Mouse (Mus musculus) heart, embryonic 12.5 days (tissue): ENCODE data around the gene Rnase12. TPM values are rescaled to one million over a fixed set of nuclear protein-coding genes. Genes with fewer than 3 reads are reported as not detected.

Experiments used
- ATAC-seq: fragments of 200-750 bp; cut with Nextera tagmentation; 2 replicates; pipeline ENCODE4 v1.8.0; 2017; ENCODE audit warnings: moderate TSS enrichment, moderate library complexity; ENCODE audit not compliant: insufficient number of reproducible peaks, low FRiP score
- H3K27ac ChIP-seq: fragments of 300-500 bp; sonication (generic); 2 replicates; pipeline ENCODE4 v1.5.1; 2016; ENCODE audit warnings: mild to moderate bottlenecking, moderate library complexity; ENCODE audit not compliant: poor library complexity, severe bottlenecking
- H3K27me3 ChIP-seq: fragments of 300-500 bp; sonication (generic); replicated peaks from 2 replicates; pipeline ENCODE4 v1.6.1; 2016; ENCODE audit warnings: mild to moderate bottlenecking, moderate library complexity
- H3K36me3 ChIP-seq: fragments of 300-500 bp; sonication (generic); 2 replicates; pipeline ENCODE4 v1.6.1; 2016; ENCODE audit warnings: mild to moderate bottlenecking, moderate library complexity
- H3K4me1 ChIP-seq: fragments of 300-500 bp; sonication (generic); replicated peaks from 2 replicates; pipeline ENCODE4 v1.6.1; 2016; ENCODE audit warnings: mild to moderate bottlenecking
- H3K4me2 ChIP-seq: fragments of 300-500 bp; sonication (generic); 2 replicates; pipeline ENCODE4 v1.6.1; 2016; ENCODE audit warnings: mild to moderate bottlenecking, moderate library complexity
- H3K4me3 ChIP-seq: fragments of 300-500 bp; sonication (generic); 2 replicates; pipeline ENCODE4 v1.5.1; 2016; ENCODE audit warnings: mild to moderate bottlenecking
- H3K9ac ChIP-seq: fragments of 300-500 bp; sonication (generic); 2 replicates; pipeline ENCODE4 v1.6.1; 2016; ENCODE audit warnings: mild to moderate bottlenecking, moderate library complexity
- H3K9me3 ChIP-seq: fragments of 300-500 bp; sonication (generic); replicated peaks from 2 replicates; pipeline ENCODE4 v1.6.1; 2016; ENCODE audit warnings: mild to moderate bottlenecking, moderate library complexity
- WGBS: fragments of 180-500 bp; shearing (Covaris S2); methylation state at CpG from one replicate; pipeline ENCODE4 v1.1.7; 2016; 5-methylcytosine and 5-hydroxymethylcytosine counted together
- polyA plus RNA-seq: library from polyadenylated mRNA; unstranded; fragments of >200 nt; fragmentation: Nextera tagmentation; extraction: Ambion mirVana; gene quantifications from 2 replicates; pipeline ENCODE4 v1.2.1, GENCODE M21; 2016

Gene Rnase12
- polyA plus RNA-seq, 1 experiment from 2014 or later, result 0.70 TPM

- no peak for ATAC-seq
- Histone ChIP-seq H3K27me3 (no peaks in the 10 kb centered on the region), H3K36me3 (no peaks in the 10 kb centered on the region), H3K4me3 (no peak within 1 kb of the TSS), H3K4me2 (no peak within 1 kb of the TSS), H3K9me3 (no peaks in the 10 kb centered on the region), H3K4me1 (0 out of 2 replicates have a peak, but pooled peaks cover 3% of the 10 kb centered on the region), H3K27ac (no peak within 1 kb of the TSS), H3K9ac (no peak within 1 kb of the TSS)
- WGBS, result 76% methylated on average over 2 of the region's 2 CpGs
Observed at GRCm38 (mm10) chr14:51050063-51050462, 7.4 kb downstream of the Rnase12 start, which contains the start of gene Rnase11. Gene Rnase11, minus strand, starts transcription at chr14:51050163.

GRCm38 (mm10) chr14:51047846-51048245 is 9.6 kb downstream of the Rnase12 start:
- no peaks in the 10 kb centered on the region for H3K4me1 ChIP-seq
- H3K4me3 ChIP-seq, result no peak overlapping the region
- WGBS, result 38% methylated on average over 5 of the region's 5 CpGs
- H3K27ac ChIP-seq, result no peak overlapping the region
- no peaks in the 10 kb centered on the region for H3K36me3 ChIP-seq
- no peaks in the 10 kb centered on the region for H3K9me3 ChIP-seq
- no peak overlapping the region for H3K4me2 ChIP-seq
- no peak for ATAC-seq
- H3K27me3 ChIP-seq, result no peaks in the 10 kb centered on the region
- H3K9ac ChIP-seq, result no peak overlapping the region

- H3K36me3 ChIP-seq, result no peaks in the 10 kb centered on the region
- no peaks in the 10 kb centered on the region for H3K27me3 ChIP-seq
- ATAC-seq, result no peak
- H3K4me2 ChIP-seq, result no peak within 1 kb of the TSS
- no peak within 1 kb of the TSS for H3K4me3 ChIP-seq
- peaks cover 6% of the 10 kb centered on the region for H3K4me1 ChIP-seq
- WGBS, result 69% methylated on average over 6 of the region's 6 CpGs
- no peak within 1 kb of the TSS for H3K27ac ChIP-seq
- H3K9ac ChIP-seq, result no peak within 1 kb of the TSS
- no peaks in the 10 kb centered on the region for H3K9me3 ChIP-seq
Observed at GRCm38 (mm10) chr14:51041769-51042168, 15.7 kb downstream of the Rnase12 start, which contains the start of gene Rnase9. Gene Rnase9, minus strand, starts transcription at chr14:51041869.

GRCm38 (mm10) chr14:51036214-51036613 is 21.2 kb downstream of the Rnase12 start:
- 78% methylated on average over 4 of the region's 4 CpGs for WGBS
- no peak overlapping the region for H3K4me2 ChIP-seq

GRCm38 (mm10) chr14:51035206-51035605 is 22.3 kb downstream of the Rnase12 start:
- 53% methylated on average over 1 of the region's 1 CpGs for WGBS
- H3K27ac ChIP-seq, result no peak overlapping the region
- ATAC-seq, result no peak

More at GRCm38 (mm10) chr14:51036214-51036613, 21.2 kb downstream of the Rnase12 start:
- no peak overlapping the region for H3K4me3 ChIP-seq
- no peak for ATAC-seq
- H3K4me1 ChIP-seq, result peaks cover 6% of the 10 kb centered on the region
- no peaks in the 10 kb centered on the region for H3K36me3 ChIP-seq
- H3K27ac ChIP-seq, result no peak overlapping the region
- H3K9me3 ChIP-seq, result 0 out of 2 replicates have a peak, but pooled peaks cover 3% of the 10 kb centered on the region
- H3K27me3 ChIP-seq, result no peaks in the 10 kb centered on the region
- no peak overlapping the region for H3K9ac ChIP-seq

GRCm38 (mm10) chr14:51027387-51028155 is 29.9 kb downstream of the Rnase12 start:
- no peak overlapping the region for H3K27ac ChIP-seq
- H3K4me1 ChIP-seq, result no peaks in the 10 kb centered on the region
- H3K27me3 ChIP-seq, result no peaks in the 10 kb centered on the region
- H3K4me3 ChIP-seq, result no peak overlapping the region
- ATAC-seq, result no peak
- no peaks in the 10 kb centered on the region for H3K36me3 ChIP-seq
- no peak overlapping the region for H3K4me2 ChIP-seq
- no peak overlapping the region for H3K9ac ChIP-seq
- H3K9me3 ChIP-seq, result 0 out of 2 replicates have a peak, but pooled peaks cover 3% of the 10 kb centered on the region
- WGBS, result 58% methylated on average over 3 of the region's 3 CpGs

More at GRCm38 (mm10) chr14:51035206-51035605, 22.3 kb downstream of the Rnase12 start:
- Histone ChIP-seq H3K27me3 (no peaks in the 10 kb centered on the region), H3K36me3 (no peaks in the 10 kb centered on the region), H3K9me3 (0 out of 2 replicates have a peak, but pooled peaks cover 3% of the 10 kb centered on the region), H3K9ac (no peak overlapping the region), H3K4me2 (no peak overlapping the region), H3K4me3 (no peak overlapping the region), H3K4me1 (peaks cover 6% of the 10 kb centered on the region)

- WGBS, result 37% methylated on average over 5 of the region's 5 CpGs
- Histone ChIP-seq H3K4me2 (no peak overlapping the region), H3K27ac (no peak overlapping the region), H3K9me3 (no peaks in the 10 kb centered on the region), H3K27me3 (no peaks in the 10 kb centered on the region), H3K4me1 (no peaks in the 10 kb centered on the region), H3K4me3 (no peak overlapping the region), H3K36me3 (no peaks in the 10 kb centered on the region), H3K9ac (no peak overlapping the region)
- ATAC-seq, result no peak
Observed at GRCm38 (mm10) chr14:51026391-51027133, 30.9 kb downstream of the Rnase12 start.

GRCm38 (mm10) chr14:51024820-51025219 is 32.6 kb downstream of the Rnase12 start:
- whole genome bisulfite sequencing, result 56% methylated on average over 1 of the region's 1 CpGs
- ATAC-seq, result no peak
- H3K9ac ChIP-seq, result no peak overlapping the region
- H3K9me3 ChIP-seq, result peaks cover 5% of the 10 kb centered on the region; the same call in 1 of the 2 replicates
- H3K4me3 ChIP-seq, result no peak overlapping the region
- no peak overlapping the region for H3K27ac ChIP-seq
- H3K27me3 ChIP-seq, result no peaks in the 10 kb centered on the region
- H3K4me1 ChIP-seq, result no peaks in the 10 kb centered on the region
- no peaks in the 10 kb centered on the region for H3K36me3 ChIP-seq
- no peak overlapping the region for H3K4me2 ChIP-seq

- ATAC-seq, result no peak
- no peaks in the 10 kb centered on the region for H3K4me1 ChIP-seq
- WGBS, result 88% methylated on average over 4 of the region's 4 CpGs
Observed at GRCm38 (mm10) chr14:51023457-51023856, 34.0 kb downstream of the Rnase12 start.

GRCm38 (mm10) chr14:51017256-51017655 is 40.2 kb downstream of the Rnase12 start:
- H3K27ac ChIP-seq, result no peak overlapping the region

More at GRCm38 (mm10) chr14:51023457-51023856, 34.0 kb downstream of the Rnase12 start:
- Histone ChIP-seq H3K4me3 (no peak overlapping the region), H3K36me3 (no peaks in the 10 kb centered on the region), H3K27me3 (no peaks in the 10 kb centered on the region), H3K4me2 (no peak overlapping the region), H3K27ac (no peak overlapping the region), H3K9ac (no peak overlapping the region), H3K9me3 (peaks cover 5% of the 10 kb centered on the region; the same call in 1 of the 2 replicates)

GRCm38 (mm10) chr14:51015780-51016179 is 41.7 kb downstream of the Rnase12 start:
- Histone ChIP-seq H3K4me1 (no peaks in the 10 kb centered on the region), H3K27me3 (no peaks in the 10 kb centered on the region), H3K27ac (no peak overlapping the region), H3K36me3 (no peaks in the 10 kb centered on the region), H3K4me2 (no peak overlapping the region), H3K9ac (no peak overlapping the region), H3K9me3 (peaks cover 9% of the 10 kb centered on the region; the same call in 1 of the 2 replicates), H3K4me3 (no peak overlapping the region)
- no peak for ATAC-seq

More at GRCm38 (mm10) chr14:51017256-51017655, 40.2 kb downstream of the Rnase12 start:
- peaks cover 5% of the 10 kb centered on the region; the same call in 1 of the 2 replicates for H3K9me3 ChIP-seq
- WGBS, result 60% methylated on average over 3 of the region's 3 CpGs
- no peak for ATAC-seq
- no peak overlapping the region for H3K4me2 ChIP-seq
- no peak overlapping the region for H3K9ac ChIP-seq
- no peaks in the 10 kb centered on the region for H3K27me3 ChIP-seq
- no peaks in the 10 kb centered on the region for H3K36me3 ChIP-seq
- no peaks in the 10 kb centered on the region for H3K4me1 ChIP-seq
- H3K4me3 ChIP-seq, result no peak overlapping the region
